Mouse (Mus musculus) myocyte (in vitro differentiated cells): ENCODE measurements around the gene Serpina5. TPM values are rescaled to one million over a fixed set of nuclear protein-coding genes. Genes with fewer than 3 reads are reported as not detected.
A peak's percentile ranks its signal among the peaks of the same experiment; 100 is the strongest.

Experiments used
- H3K27me3 ChIP-seq: one replicate; pipeline ENCODE4 v1.6.1; 2011; ENCODE audit not compliant: control insufficient read depth, insufficient read depth, insufficient read length
- H3K36me3 ChIP-seq: one replicate; pipeline ENCODE4 v1.6.1; 2011; ENCODE audit not compliant: control insufficient read depth, insufficient read depth
- H3K4me2 ChIP-seq: one replicate; pipeline ENCODE4 v1.6.1; 2011; ENCODE audit warnings: low read depth, control low read depth
- H3K4me3 ChIP-seq: one replicate; pipeline ENCODE4 v1.5.1; 2011; ENCODE audit warnings: mild to moderate bottlenecking, control low read depth, moderate library complexity
- H3K79me2 ChIP-seq: one replicate; pipeline ENCODE4 v1.6.1; 2011; ENCODE audit not compliant: control insufficient read depth, insufficient read depth
- H3ac ChIP-seq: one replicate; pipeline ENCODE4 v1.6.1; 2011; ENCODE audit not compliant: control insufficient read depth, insufficient read length
- CEBPB ChIP-seq: IDR thresholded peaks from 2 replicates; pipeline ENCODE4 v1.6.1; 2011; ENCODE audit warnings: mild to moderate bottlenecking, moderate library complexity; ENCODE audit not compliant: poor library complexity, insufficient read depth, severe bottlenecking
- E2F4 ChIP-seq: IDR thresholded peaks from one replicate; pipeline ENCODE4 v1.6.1; 2011; ENCODE audit warnings: mild to moderate bottlenecking, control low read depth, moderate library complexity; ENCODE audit not compliant: insufficient read depth
- MAX ChIP-seq: IDR thresholded peaks from one replicate; pipeline ENCODE4 v1.6.1; 2011; ENCODE audit warnings: low read depth, mild to moderate bottlenecking, control low read depth
- MYOD1 ChIP-seq, 3 experiments: IDR thresholded peaks; one replicate each; pipeline ENCODE4 v1.6.1; 2011; ENCODE audit warnings: control low read depth in 2 of 3, low read depth in 2 of 3, mild to moderate bottlenecking in 2 of 3, moderate library complexity in 1 of 3; ENCODE audit not compliant: insufficient read length in 2 of 3, control insufficient read depth in 1 of 3
- MYOG ChIP-seq, 3 experiments: IDR thresholded peaks; one replicate each; pipeline ENCODE4 v1.6.1; 2011; ENCODE audit warnings: control low read depth in 2 of 3, low read depth in 2 of 3, mild to moderate bottlenecking in 2 of 3; ENCODE audit not compliant: insufficient read length in 2 of 3, control insufficient read depth in 1 of 3, insufficient read depth in 1 of 3
- POLR2A ChIP-seq: IDR thresholded peaks from one replicate; pipeline ENCODE4 v1.6.1; 2011; ENCODE audit warnings: low read depth, mild to moderate bottlenecking, control low read depth, moderate library complexity; ENCODE audit not compliant: insufficient read length
- POLR2AphosphoS2 ChIP-seq: IDR thresholded peaks from one replicate; pipeline ENCODE4 v1.6.1; 2011; ENCODE audit warnings: low read depth, control low read depth; ENCODE audit not compliant: insufficient read length
- REST ChIP-seq: IDR thresholded peaks from one replicate; pipeline ENCODE4 v1.6.1; 2011; ENCODE audit warnings: mild to moderate bottlenecking, control low read depth, moderate library complexity; ENCODE audit not compliant: insufficient read depth, insufficient read length
- SRF ChIP-seq: IDR thresholded peaks from one replicate; pipeline ENCODE4 v1.6.1; 2011; ENCODE audit warnings: low read depth; ENCODE audit not compliant: control insufficient read depth, insufficient read length
- TCF12 ChIP-seq: IDR thresholded peaks from one replicate; pipeline ENCODE4 v1.6.1; 2011; ENCODE audit warnings: mild to moderate bottlenecking, control low read depth; ENCODE audit not compliant: poor library complexity, insufficient read depth, severe bottlenecking
- TCF3 ChIP-seq: IDR thresholded peaks from one replicate; pipeline ENCODE4 v1.6.1; 2011; ENCODE audit warnings: low read depth, control low read depth; ENCODE audit not compliant: insufficient read length
- USF1 ChIP-seq: IDR thresholded peaks from one replicate; pipeline ENCODE4 v1.6.1; 2011; ENCODE audit warnings: low read depth, mild to moderate bottlenecking, control low read depth, moderate library complexity
- polyA plus RNA-seq: library from polyadenylated mRNA; unstranded; fragments of >200 nt; fragmentation: generic; extraction: Trizol; gene quantifications from one replicate; pipeline ENCODE4 v1.2.1, GENCODE M21; 2012; ENCODE audit warnings: missing spikeins

Serpina5 gene
- not detected for polyA plus RNA-seq

- no peak within 1 kb of the TSS for H3ac ChIP-seq
- no peak within 1 kb of the TSS for H3K4me3 ChIP-seq
- H3K4me2 ChIP-seq: no peak within 1 kb of the TSS
- H3K36me3 ChIP-seq: no peaks in the 10 kb centered on the region
- H3K79me2 ChIP-seq: no peaks in the 10 kb centered on the region
- H3K27me3 ChIP-seq: no peaks in the 10 kb centered on the region
- TF ChIP-seq TCF12 (no peak), TCF3 (no peak), SRF (no peak), POLR2AphosphoS2 (no peak), MYOD1 (IDR thresholded peaks at IDR 0.05; ENCODE audit: control insufficient read depth in 1 of 3, insufficient read length in 2 of 3, low read depth in 2 of 3) (no peak), REST (no peak), MAX (no peak), MYOG (IDR thresholded peaks at IDR 0.05; ENCODE audit: control insufficient read depth in 1 of 3, insufficient read depth in 1 of 3, insufficient read length in 2 of 3, low read depth in 2 of 3) (no peak), POLR2A (no peak), E2F4 (no peak)
Observed at GRCm38 (mm10) chr12:104100768-104101167, at the start of gene Serpina5. Gene Serpina5 (plus strand): TSS chr12:104101113.

GRCm38 (mm10) chr12:104053995-104054394, 46.9 kb upstream of the Serpina5 start:
- Histone ChIP-seq H3K4me3 (no peak overlapping the region), H3K79me2 (no peaks in the 10 kb centered on the region), H3K4me2 (no peak overlapping the region), H3ac (no peak overlapping the region), H3K27me3 (no peaks in the 10 kb centered on the region), H3K36me3 (no peaks in the 10 kb centered on the region)
- peak in 2 of 3 experiments; percentile 15 to 65 for TF ChIP-seq MYOG (IDR thresholded peaks at IDR 0.05; ENCODE audit: control insufficient read depth in 1 of 3, insufficient read depth in 1 of 3, insufficient read length in 2 of 3, low read depth in 2 of 3)
- no peak for TF ChIP-seq USF1
- peak; percentile 47; the same call in 1 of the 2 replicates for TF ChIP-seq CEBPB
- TF ChIP-seq POLR2AphosphoS2: no peak
- TF ChIP-seq TCF3: no peak
- TF ChIP-seq POLR2A: no peak
- peak in 1 of 3 experiments; percentile 38 for TF ChIP-seq MYOD1 (IDR thresholded peaks at IDR 0.05; ENCODE audit: control insufficient read depth in 1 of 3, insufficient read length in 2 of 3, low read depth in 2 of 3)
- TF ChIP-seq REST: no peak
- no peak for TF ChIP-seq MAX
- no peak for TF ChIP-seq TCF12

- peak overlapping the region; percentile 21 for H3K4me2 ChIP-seq
- no peak overlapping the region for H3ac ChIP-seq
- TF ChIP-seq USF1 (peak; percentile 73), MAX (peak; percentile 53), MYOG (IDR thresholded peaks at IDR 0.05; ENCODE audit: control insufficient read depth in 1 of 3, insufficient read depth in 1 of 3, insufficient read length in 2 of 3, low read depth in 2 of 3) (peak in 1 of 3 experiments; percentile 57), CEBPB (0 out of 2 replicates have a peak, but pooled peaks have one; percentile 20), TCF12 (no peak), E2F4 (no peak), MYOD1 (IDR thresholded peaks at IDR 0.05; ENCODE audit: control insufficient read depth in 1 of 3, insufficient read length in 2 of 3, low read depth in 2 of 3) (peak in 1 of 3 experiments; percentile 59)
- H3K27me3 ChIP-seq: no peaks in the 10 kb centered on the region
- no peaks in the 10 kb centered on the region for H3K36me3 ChIP-seq
- no peaks in the 10 kb centered on the region for H3K79me2 ChIP-seq
- H3K4me3 ChIP-seq: no peak overlapping the region
Observed at GRCm38 (mm10) chr12:104055755-104056154, 45.2 kb upstream of the Serpina5 start.

- TF ChIP-seq USF1: no peak
- TF ChIP-seq TCF12: no peak
- no peak for TF ChIP-seq SRF
- no peak for TF ChIP-seq TCF3
- no peak for TF ChIP-seq E2F4
- Histone ChIP-seq H3K27me3 (no peaks in the 10 kb centered on the region), H3ac (no peak overlapping the region), H3K4me3 (no peak overlapping the region), H3K4me2 (no peak overlapping the region), H3K36me3 (no peaks in the 10 kb centered on the region), H3K79me2 (no peaks in the 10 kb centered on the region)
Observed at GRCm38 (mm10) chr12:104057050-104057449, 43.9 kb upstream of the Serpina5 start.

- Histone ChIP-seq H3K27me3 (no peaks in the 10 kb centered on the region), H3K4me2 (no peak overlapping the region), H3ac (no peak overlapping the region), H3K36me3 (no peaks in the 10 kb centered on the region), H3K79me2 (no peaks in the 10 kb centered on the region), H3K4me3 (no peak overlapping the region)
- no peak for TF ChIP-seq MYOG (IDR thresholded peaks at IDR 0.05; ENCODE audit: control insufficient read depth in 1 of 3, insufficient read depth in 1 of 3, insufficient read length in 2 of 3, low read depth in 2 of 3)
- no peak for TF ChIP-seq E2F4
- no peak for TF ChIP-seq POLR2AphosphoS2
- no peak for TF ChIP-seq MAX
- TF ChIP-seq SRF: no peak
- no peak for TF ChIP-seq TCF12
Observed at GRCm38 (mm10) chr12:104057531-104057930, 43.4 kb upstream of the Serpina5 start.
